Mouse (Mus musculus) myocyte (in vitro differentiated cells): ENCODE results near the gene Crygc. TPM values are rescaled to one million over a fixed set of nuclear protein-coding genes. Genes with fewer than 3 reads are reported as not detected.

ENCODE experiments used
- H3K27me3 ChIP-seq: one replicate; pipeline ENCODE4 v1.6.1; 2011; ENCODE audit not compliant: control insufficient read depth, insufficient read depth, insufficient read length
- H3K36me3 ChIP-seq: one replicate; pipeline ENCODE4 v1.6.1; 2011; ENCODE audit not compliant: control insufficient read depth, insufficient read depth
- H3K4me2 ChIP-seq: one replicate; pipeline ENCODE4 v1.6.1; 2011; ENCODE audit warnings: low read depth, control low read depth
- H3K4me3 ChIP-seq: one replicate; pipeline ENCODE4 v1.5.1; 2011; ENCODE audit warnings: mild to moderate bottlenecking, control low read depth, moderate library complexity
- H3K79me2 ChIP-seq: one replicate; pipeline ENCODE4 v1.6.1; 2011; ENCODE audit not compliant: control insufficient read depth, insufficient read depth
- H3ac ChIP-seq: one replicate; pipeline ENCODE4 v1.6.1; 2011; ENCODE audit not compliant: control insufficient read depth, insufficient read length
- CEBPB ChIP-seq: IDR thresholded peaks from 2 replicates; pipeline ENCODE4 v1.6.1; 2011; ENCODE audit warnings: mild to moderate bottlenecking, moderate library complexity; ENCODE audit not compliant: poor library complexity, insufficient read depth, severe bottlenecking
- E2F4 ChIP-seq: IDR thresholded peaks from one replicate; pipeline ENCODE4 v1.6.1; 2011; ENCODE audit warnings: mild to moderate bottlenecking, control low read depth, moderate library complexity; ENCODE audit not compliant: insufficient read depth
- MAX ChIP-seq: IDR thresholded peaks from one replicate; pipeline ENCODE4 v1.6.1; 2011; ENCODE audit warnings: low read depth, mild to moderate bottlenecking, control low read depth
- MYOD1 ChIP-seq, 3 experiments: IDR thresholded peaks; one replicate each; pipeline ENCODE4 v1.6.1; 2011; ENCODE audit warnings: control low read depth in 2 of 3, low read depth in 2 of 3, mild to moderate bottlenecking in 2 of 3, moderate library complexity in 1 of 3; ENCODE audit not compliant: insufficient read length in 2 of 3, control insufficient read depth in 1 of 3
- MYOG ChIP-seq, 3 experiments: IDR thresholded peaks; one replicate each; pipeline ENCODE4 v1.6.1; 2011; ENCODE audit warnings: control low read depth in 2 of 3, low read depth in 2 of 3, mild to moderate bottlenecking in 2 of 3; ENCODE audit not compliant: insufficient read length in 2 of 3, control insufficient read depth in 1 of 3, insufficient read depth in 1 of 3
- POLR2A ChIP-seq: IDR thresholded peaks from one replicate; pipeline ENCODE4 v1.6.1; 2011; ENCODE audit warnings: low read depth, mild to moderate bottlenecking, control low read depth, moderate library complexity; ENCODE audit not compliant: insufficient read length
- POLR2AphosphoS2 ChIP-seq: IDR thresholded peaks from one replicate; pipeline ENCODE4 v1.6.1; 2011; ENCODE audit warnings: low read depth, control low read depth; ENCODE audit not compliant: insufficient read length
- REST ChIP-seq: IDR thresholded peaks from one replicate; pipeline ENCODE4 v1.6.1; 2011; ENCODE audit warnings: mild to moderate bottlenecking, control low read depth, moderate library complexity; ENCODE audit not compliant: insufficient read depth, insufficient read length
- SRF ChIP-seq: IDR thresholded peaks from one replicate; pipeline ENCODE4 v1.6.1; 2011; ENCODE audit warnings: low read depth; ENCODE audit not compliant: control insufficient read depth, insufficient read length
- TCF12 ChIP-seq: IDR thresholded peaks from one replicate; pipeline ENCODE4 v1.6.1; 2011; ENCODE audit warnings: mild to moderate bottlenecking, control low read depth; ENCODE audit not compliant: poor library complexity, insufficient read depth, severe bottlenecking
- TCF3 ChIP-seq: IDR thresholded peaks from one replicate; pipeline ENCODE4 v1.6.1; 2011; ENCODE audit warnings: low read depth, control low read depth; ENCODE audit not compliant: insufficient read length
- USF1 ChIP-seq: IDR thresholded peaks from one replicate; pipeline ENCODE4 v1.6.1; 2011; ENCODE audit warnings: low read depth, mild to moderate bottlenecking, control low read depth, moderate library complexity
- polyA plus RNA-seq: library from polyadenylated mRNA; unstranded; fragments of >200 nt; fragmentation: generic; extraction: Trizol; gene quantifications from one replicate; pipeline ENCODE4 v1.2.1, GENCODE M21; 2012; ENCODE audit warnings: missing spikeins

Gene Crygc
- polyA plus RNA-seq, 1 experiment, result not detected

- Histone ChIP-seq H3ac (no peak within 1 kb of the TSS), H3K4me2 (no peak within 1 kb of the TSS), H3K79me2 (no peaks in the 10 kb centered on the region), H3K27me3 (no peaks in the 10 kb centered on the region), H3K4me3 (no peak within 1 kb of the TSS), H3K36me3 (no peaks in the 10 kb centered on the region)
- TF ChIP-seq SRF, result no peak
- TF ChIP-seq CEBPB, result no peak
- no peak for TF ChIP-seq MYOD1 (IDR thresholded peaks at IDR 0.05; ENCODE audit: control insufficient read depth in 1 of 3, insufficient read length in 2 of 3, low read depth in 2 of 3)
- no peak for TF ChIP-seq TCF3
- TF ChIP-seq REST, result no peak
- TF ChIP-seq USF1, result no peak
- TF ChIP-seq MAX, result no peak
- TF ChIP-seq POLR2A, result no peak
- no peak for TF ChIP-seq TCF12
- no peak for TF ChIP-seq POLR2AphosphoS2
- no peak for TF ChIP-seq E2F4
- no peak for TF ChIP-seq MYOG (IDR thresholded peaks at IDR 0.05; ENCODE audit: control insufficient read depth in 1 of 3, insufficient read depth in 1 of 3, insufficient read length in 2 of 3, low read depth in 2 of 3)
Measured at GRCm38 (mm10) chr1:65103273-65103672, 29.8 kb upstream of the Crygc start, which contains the start of gene Cryga. TSS of gene Cryga (minus strand) at chr1:65103373.

GRCm38 (mm10) chr1:65096953-65097352 lies 23.5 kb upstream of the Crygc start:
- Histone ChIP-seq H3K36me3 (no peaks in the 10 kb centered on the region), H3K79me2 (no peaks in the 10 kb centered on the region), H3ac (no peak overlapping the region), H3K4me2 (no peak overlapping the region), H3K27me3 (no peaks in the 10 kb centered on the region), H3K4me3 (no peak overlapping the region)
- TF ChIP-seq MYOD1 (IDR thresholded peaks at IDR 0.05; ENCODE audit: control insufficient read depth in 1 of 3, insufficient read length in 2 of 3, low read depth in 2 of 3) (no peak), POLR2AphosphoS2 (no peak), E2F4 (no peak), MAX (no peak), TCF3 (no peak), USF1 (no peak), CEBPB (no peak), TCF12 (no peak), POLR2A (no peak), MYOG (IDR thresholded peaks at IDR 0.05; ENCODE audit: control insufficient read depth in 1 of 3, insufficient read depth in 1 of 3, insufficient read length in 2 of 3, low read depth in 2 of 3) (no peak), REST (no peak), SRF (no peak)

- no peak overlapping the region for H3K4me3 ChIP-seq
- no peaks in the 10 kb centered on the region for H3K27me3 ChIP-seq
- TF ChIP-seq REST (no peak), POLR2AphosphoS2 (no peak), USF1 (no peak), CEBPB (no peak), MAX (no peak), TCF12 (no peak), TCF3 (no peak)
- H3K36me3 ChIP-seq, result no peaks in the 10 kb centered on the region
- no peaks in the 10 kb centered on the region for H3K79me2 ChIP-seq
- H3ac ChIP-seq, result no peak overlapping the region
- peak overlapping the region; percentile 48 for H3K4me2 ChIP-seq
Measured at GRCm38 (mm10) chr1:65091566-65091965, 18.1 kb upstream of the Crygc start.

GRCm38 (mm10) chr1:65090370-65090769 lies 16.9 kb upstream of the Crygc start:
- Histone ChIP-seq H3K79me2 (no peaks in the 10 kb centered on the region), H3K4me3 (no peak overlapping the region), H3K27me3 (no peaks in the 10 kb centered on the region), H3K4me2 (no peak overlapping the region), H3K36me3 (no peaks in the 10 kb centered on the region), H3ac (no peak overlapping the region)
- TF ChIP-seq USF1, result no peak
- TF ChIP-seq CEBPB, result peak; percentile 94

- Histone ChIP-seq H3K27me3 (no peaks in the 10 kb centered on the region), H3ac (no peak overlapping the region), H3K79me2 (no peaks in the 10 kb centered on the region), H3K4me2 (peak overlapping the region; percentile 70), H3K36me3 (no peaks in the 10 kb centered on the region), H3K4me3 (no peak overlapping the region)
- no peak for TF ChIP-seq SRF
- TF ChIP-seq MAX, result no peak
- TF ChIP-seq POLR2A, result no peak
- peak in 2 of 3 experiments; percentile 18 to 46 for TF ChIP-seq MYOG (IDR thresholded peaks at IDR 0.05; ENCODE audit: control insufficient read depth in 1 of 3, insufficient read depth in 1 of 3, insufficient read length in 2 of 3, low read depth in 2 of 3)
- TF ChIP-seq MYOD1 (IDR thresholded peaks at IDR 0.05; ENCODE audit: control insufficient read depth in 1 of 3, insufficient read length in 2 of 3, low read depth in 2 of 3), result peak; percentile 14 to 54 (median 23)
- no peak for TF ChIP-seq E2F4
- no peak for TF ChIP-seq TCF3
- TF ChIP-seq POLR2AphosphoS2, result no peak
- no peak for TF ChIP-seq USF1
- no peak for TF ChIP-seq REST
- peak; percentile 33; the same call in 1 of the 2 replicates for TF ChIP-seq CEBPB
- no peak for TF ChIP-seq TCF12
Measured at GRCm38 (mm10) chr1:65088567-65089356, 15.3 kb upstream of the Crygc start.
